Mouse (Mus musculus) frontal cortex, postnatal 25 days (tissue): ENCODE measurements around the gene Ezh1.

Experiments
- DNase-seq, 2 experiments: peaks; one replicate each; pipeline ENCODE4 v3.0.0; 2022; ENCODE audit warnings: low spot score in 2 of 2

Gene Ezh1

GRCm38 (mm10) chr11:101143338-101144225, 82.7 kb downstream of the Ezh1 start:
- DNase-seq = no peak

GRCm38 (mm10) chr11:101142215-101142967, 83.9 kb downstream of the Ezh1 start:
- no peak for DNase-seq
